In genomic region chr12:26635253-26635652, GRCm38 (mm10) we compare ENCODE assay signal across 11 mouse cellular contexts.
A peak's percentile ranks its signal among the peaks of the same experiment; 100 is the strongest.
DNase-seq lines count a peak whose midpoint lies in the region; ATAC-seq and TF ChIP-seq lines count a peak whose summit lies in the region.
"Had no signal": no experiment of that assay in that cellular context is flagged by ENCODE, and none has a peak within 500 bp of the region (broad histone marks: within the 10 kb centered on the region; RNA-seq: fewer than 3 reads in every experiment).

No protein-coding gene starts in this region.

- no peak overlapping the region for H3K4me3 ChIP-seq in hindbrain, embryonic 10.5 days
- no peak overlapping the region for H3K4me3 ChIP-seq in midbrain, embryonic 13.5 days (replicated peaks)

- no peak for TF ChIP-seq CTCF in brain, embryonic 14.5 days (IDR thresholded peaks at IDR 0.05; ENCODE audit: borderline replicate concordance, extremely low read depth, insufficient read depth, insufficient read length)

- WGBS in hindbrain, embryonic 10.5 days, result 33% methylated on average over 3 of the region's 3 CpGs
- WGBS in midbrain, embryonic 13.5 days, result 13% methylated on average over 3 of the region's 3 CpGs

- H3K36me3 ChIP-seq in hindbrain, embryonic 10.5 days, result no peaks in the 10 kb centered on the region
- no peaks in the 10 kb centered on the region for H3K36me3 ChIP-seq in midbrain, embryonic 13.5 days

- TF ChIP-seq POLR2A in brain, embryonic 14.5 days (IDR thresholded peaks at IDR 0.05; ENCODE audit: borderline replicate concordance, extremely low read depth, insufficient read depth, insufficient read length, poor library complexity, severe bottlenecking), result no peak

- H3K9me3 ChIP-seq in hindbrain, embryonic 10.5 days, result peaks cover 4% of the 10 kb centered on the region; the same call in 1 of the 2 replicates
- H3K9me3 ChIP-seq in midbrain, embryonic 13.5 days, result no peaks in the 10 kb centered on the region

- no peaks in the 10 kb centered on the region for H3K27me3 ChIP-seq in hindbrain, embryonic 10.5 days (ENCODE audit: insufficient read depth, poor library complexity, severe bottlenecking)
- H3K27me3 ChIP-seq in midbrain, embryonic 13.5 days, result no peaks in the 10 kb centered on the region
- H3K27me3 ChIP-seq: CH12.LX had no signal

- H3K4me2 ChIP-seq in midbrain, embryonic 13.5 days (replicated peaks), result peak overlapping the region; percentile 22

- peak overlapping the region; percentile 83 for H3K27ac ChIP-seq in hindbrain, embryonic 10.5 days
- peak overlapping the region; percentile 81 for H3K27ac ChIP-seq in midbrain, embryonic 13.5 days

- ATAC-seq in midbrain, embryonic 13.5 days, result peak; percentile 66
- no peak for ATAC-seq in megakaryocyte progenitor cell, adult 5-6 weeks (replicated peaks; ENCODE audit: poor library complexity)
- ATAC-seq in monocyte, adult 5-6 weeks (replicated peaks; ENCODE audit: insufficient number of reproducible peaks, low FRiP score, low TSS enrichment, poor library complexity, severe bottlenecking), result no peak
- ATAC-seq: liver, postnatal 0 days had no signal

- DNase-seq in brain, embryonic 14.5 days (ENCODE audit: low read depth), result peak; percentile 93
- DNase-seq in embryo, embryonic 11 days, result peak; percentile 34
- no peak for DNase-seq in hindbrain, embryonic 10.5 days (ENCODE audit: low spot score)
- no peak for DNase-seq in kidney, adult 11 months
- DNase-seq: cerebellum, postnatal 25 days; kidney, adult 2 months; liver, postnatal 0 days had no signal

- no peak overlapping the region for H3K9ac ChIP-seq in midbrain, embryonic 13.5 days (replicated peaks)
- H3K9ac ChIP-seq: liver, postnatal 0 days had no signal

- H3K4me1 ChIP-seq in hindbrain, embryonic 10.5 days (replicated peaks), result peaks cover 47% of the 10 kb centered on the region
- H3K4me1 ChIP-seq in midbrain, embryonic 13.5 days (replicated peaks), result peaks cover 58% of the 10 kb centered on the region

Comparison
In these comparisons a context has a peak if more than half of its experiments do, and no peak if none do; other contexts are left out.
1. DNase-seq: peak in brain, embryonic 14.5 days (single experiment) and embryo, embryonic 11 days (single experiment); none in hindbrain, embryonic 10.5 days (single experiment) and kidney, adult 11 months (single experiment).